9 mouse cellular contexts compared by ENCODE assay signal in the genomic region with DNA sequence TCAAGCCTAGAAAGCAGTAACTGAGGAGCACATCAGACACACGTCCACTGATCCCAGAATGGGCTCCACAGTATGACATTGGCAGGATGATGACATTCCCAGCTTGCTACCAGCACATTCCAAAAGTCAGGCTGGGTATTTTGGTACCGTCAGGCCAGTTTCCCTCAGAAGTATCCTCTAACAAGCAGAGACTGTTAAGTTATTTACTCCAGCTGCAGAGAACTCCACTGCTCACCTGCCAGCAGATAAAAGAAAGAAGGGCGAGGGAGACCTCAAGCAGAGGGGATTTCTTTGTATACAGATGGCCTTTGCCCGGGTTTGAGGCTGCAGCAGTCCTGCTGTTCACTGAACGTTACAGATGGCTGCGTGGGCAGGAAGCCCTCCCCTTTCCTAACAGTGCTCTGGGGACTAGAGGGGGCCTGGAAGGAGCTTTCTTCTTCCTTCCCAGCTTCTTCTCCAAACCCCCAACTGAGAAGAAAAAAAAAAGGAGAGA.
DNase-seq lines count a peak whose midpoint lies in the region; ATAC-seq and TF ChIP-seq lines count a peak whose summit lies in the region.
"Had no signal": no experiment of that assay in that cellular context is flagged by ENCODE, and none has a peak within 500 bp of the region (broad histone marks: within the 10 kb centered on the region; RNA-seq: fewer than 3 reads in every experiment).

No protein-coding gene starts in this region.

- TF ChIP-seq POLR2A in olfactory bulb, adult 2 months (IDR thresholded peaks at IDR 0.05; ENCODE audit: insufficient read depth, low read depth, low read length) = no peak

- 18% methylated on average over 6 of the region's 6 CpGs for WGBS in olfactory bulb, adult 2 months

- peak; percentile 61; the same call in 1 of the 2 replicates for ATAC-seq in cerebellum, adult (ENCODE audit: insufficient number of reproducible peaks, low FRiP score, low TSS enrichment)
- no peak for ATAC-seq in CD4-positive, CD25-positive, alpha-beta regulatory T cell, adult 4 months

- H3K27ac ChIP-seq in olfactory bulb, adult 2 months (ENCODE audit: insufficient read depth, low read depth, low read length) = 0 out of 2 replicates have a peak overlapping the region, but pooled peaks have one; percentile 21
- H3K27ac ChIP-seq: liver, embryonic 14.5 days had no signal

- DNase-seq in cerebellum, adult 11-12 months = no peak
- peak; percentile 4 to 6 for DNase-seq in spleen, adult 18-20 months
- DNase-seq in spleen, adult 12 weeks (ENCODE audit: low spot score) = no peak
- DNase-seq in heart, postnatal 4 days = peak; percentile 38
- DNase-seq in ovary, postnatal 14 days (ENCODE audit: low spot score) = no peak

- H3K4me1 ChIP-seq in olfactory bulb, adult 2 months (ENCODE audit: control insufficient read depth, insufficient read depth, low read length) = peaks cover 3% of the 10 kb centered on the region

- TF ChIP-seq CTCF in olfactory bulb, adult 2 months (IDR thresholded peaks at IDR 0.05; ENCODE audit: insufficient read depth, low read depth, low read length) = no peak

- H3K4me3 ChIP-seq in olfactory bulb, adult 2 months (ENCODE audit: insufficient read depth, low read depth, low read length) = no peak overlapping the region

Comparison
In these comparisons a context has a peak if more than half of its experiments do, and no peak if none do; other contexts are left out.
1. DNase-seq: peak in spleen, adult 18-20 months (2 of 2) and heart, postnatal 4 days (single experiment); none in cerebellum, adult 11-12 months (single experiment), spleen, adult 12 weeks (single experiment) and ovary, postnatal 14 days (single experiment).